Mouse (Mus musculus) brain, adult 2 months (tissue): ENCODE measurements around the gene Nudt8.

Source experiments
- DNase-seq: peaks from one replicate; pipeline ENCODE4 v3.0.0; 2011; ENCODE audit warnings: low read depth, low spot score

The Nudt8 gene

DNA sequence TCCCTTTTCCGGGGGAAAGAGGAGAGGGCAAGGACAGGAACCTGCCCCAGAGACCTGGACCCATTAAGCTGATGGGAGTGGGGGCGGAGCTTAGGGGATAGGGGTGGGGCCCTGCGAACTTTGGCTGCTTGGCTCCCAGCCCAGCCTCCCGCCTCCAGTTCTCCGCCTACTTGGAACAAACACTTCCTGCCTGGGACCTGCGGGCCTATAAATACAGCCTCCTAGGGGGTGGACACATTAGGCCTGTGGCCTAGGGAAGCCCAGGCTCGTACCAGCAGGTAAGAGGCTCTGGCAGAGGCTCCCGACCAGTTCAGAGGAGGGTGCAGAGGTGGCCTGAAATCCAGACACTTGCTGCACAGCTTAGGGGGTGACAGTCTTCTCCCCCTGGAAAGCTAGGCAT, 14.0 kb upstream of the Nudt8 start, which contains the start of gene Acy3:
Gene Acy3 (plus strand): TSS at position 237 of the 400 bp plus-strand sequence.
- DNase-seq: peak; percentile 54

DNA sequence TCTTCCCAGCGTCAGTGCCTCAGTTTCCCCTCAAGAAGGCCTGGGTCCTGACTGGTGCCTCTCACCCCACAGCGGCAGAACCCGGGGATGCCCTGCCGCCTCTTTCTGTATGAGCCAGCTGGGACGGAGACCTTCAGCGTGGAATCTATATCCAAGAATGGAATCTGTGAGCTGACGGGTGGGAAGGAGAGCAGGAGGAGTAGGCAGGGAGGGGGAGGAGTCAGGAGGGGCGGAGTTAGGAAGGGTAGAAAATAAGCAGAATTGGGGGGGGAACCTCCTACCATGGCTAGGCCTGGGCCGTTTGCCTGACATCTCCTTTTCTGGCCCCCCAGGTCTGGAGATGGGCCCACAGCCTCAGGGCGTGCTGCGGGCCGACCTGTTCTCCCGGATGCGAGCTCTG, 12.3 kb upstream of the Nudt8 start:
- DNase-seq: no peak

DNA sequence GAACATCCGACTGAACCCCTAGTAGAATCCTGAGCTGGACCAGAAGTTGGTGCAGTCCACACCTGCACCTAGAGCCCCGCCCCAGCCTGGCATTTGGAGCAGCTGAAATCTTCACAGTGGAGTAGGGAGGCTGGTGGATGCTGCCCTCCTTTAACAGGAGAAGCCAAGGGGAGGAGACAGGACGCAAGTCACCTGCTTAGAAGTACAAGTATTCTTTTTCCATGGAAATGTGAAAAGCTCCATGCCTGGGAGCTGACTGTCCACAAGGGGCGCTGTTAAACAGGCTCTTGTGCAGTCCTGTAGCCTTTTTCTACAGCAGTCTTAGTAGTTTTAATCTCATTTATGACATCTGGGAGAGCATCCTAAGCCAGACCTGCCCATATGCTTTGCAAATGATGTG, 11.6 kb upstream of the Nudt8 start:
- no peak for DNase-seq

DNA sequence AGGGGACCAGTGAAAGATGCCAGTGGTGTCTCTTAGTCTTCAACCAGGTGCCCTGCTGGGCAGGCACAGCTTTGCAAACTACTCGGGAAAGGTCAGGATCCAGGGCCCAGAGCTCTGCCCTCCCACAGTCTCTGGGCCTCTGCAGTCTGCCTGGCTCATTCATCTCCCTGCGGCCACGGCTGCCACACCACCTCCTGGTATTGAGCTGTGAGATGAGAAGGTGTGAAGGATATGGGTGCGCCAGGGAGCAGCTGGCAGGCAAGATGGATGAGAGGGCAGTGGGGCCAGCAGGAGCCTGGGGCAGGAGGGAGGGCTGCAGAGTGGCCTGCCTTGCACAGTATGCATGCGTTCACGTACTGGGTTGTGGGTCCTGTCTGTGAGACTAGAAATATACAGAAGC, 9.6 kb upstream of the Nudt8 start:
- no peak for DNase-seq

DNA sequence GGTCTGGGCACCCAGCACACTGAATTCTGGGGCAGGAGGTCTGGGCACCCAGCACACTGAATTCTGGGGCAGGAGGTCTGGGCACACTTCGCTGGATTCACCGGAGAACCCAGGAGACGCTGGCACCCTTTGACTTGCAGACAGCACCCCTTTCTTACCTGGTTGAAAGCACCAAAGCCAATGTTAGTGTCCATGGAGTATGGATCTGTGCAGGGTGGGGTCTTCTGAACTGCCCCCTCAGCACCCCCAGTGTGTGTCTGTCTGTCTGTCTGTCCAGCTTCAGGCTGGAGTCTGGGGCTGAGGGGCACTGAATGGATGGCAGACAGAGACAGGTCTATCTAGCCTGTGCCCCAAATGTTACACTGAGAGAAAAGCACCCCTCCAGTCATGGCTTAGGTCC, 8.8 kb upstream of the Nudt8 start:
- no peak for DNase-seq

DNA sequence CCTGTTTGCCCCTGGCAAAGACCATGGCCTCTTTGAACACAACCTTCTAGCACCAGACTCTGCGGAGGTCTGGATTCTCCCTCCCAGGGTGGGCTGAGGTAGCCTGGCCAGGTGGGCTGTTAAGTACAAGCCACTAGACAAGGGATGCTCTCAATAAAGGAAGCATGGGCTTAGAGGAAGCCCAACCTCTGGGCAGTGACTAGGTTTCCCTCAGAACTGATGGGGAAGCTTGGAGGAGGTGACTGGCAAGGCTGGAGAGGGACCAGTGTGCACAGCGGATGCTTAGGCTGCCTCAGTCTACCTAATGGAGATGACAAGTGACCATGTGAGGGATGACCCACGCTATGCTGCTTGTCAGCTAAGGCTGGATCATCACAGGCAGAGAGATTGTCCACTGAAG, 8.4 kb upstream of the Nudt8 start:
- DNase-seq: no peak

DNA sequence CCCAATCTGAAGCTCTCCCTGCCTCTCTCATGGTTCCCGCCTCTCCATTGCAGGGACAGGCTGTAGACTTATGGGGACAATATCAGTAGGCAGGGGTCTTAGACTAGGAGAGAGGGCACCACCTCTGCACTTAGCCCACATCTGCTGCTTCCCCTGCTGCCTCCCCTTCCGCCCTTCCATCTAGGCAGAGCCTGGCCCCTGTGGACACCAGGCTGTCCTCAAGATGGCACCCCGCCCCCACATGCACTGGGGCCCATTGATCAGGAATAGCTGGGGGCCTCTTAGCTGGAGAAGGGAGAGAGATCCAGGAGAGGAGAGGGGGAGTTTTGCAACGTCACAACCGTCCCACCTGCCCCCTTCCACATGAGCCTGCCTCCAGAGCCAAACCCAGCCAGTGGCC, 8.0 kb upstream of the Nudt8 start, which contains the start of gene Tbx10:
Gene Tbx10 (plus strand): TSS at position 337 of the 400 bp plus-strand sequence.
- no peak for DNase-seq

DNA sequence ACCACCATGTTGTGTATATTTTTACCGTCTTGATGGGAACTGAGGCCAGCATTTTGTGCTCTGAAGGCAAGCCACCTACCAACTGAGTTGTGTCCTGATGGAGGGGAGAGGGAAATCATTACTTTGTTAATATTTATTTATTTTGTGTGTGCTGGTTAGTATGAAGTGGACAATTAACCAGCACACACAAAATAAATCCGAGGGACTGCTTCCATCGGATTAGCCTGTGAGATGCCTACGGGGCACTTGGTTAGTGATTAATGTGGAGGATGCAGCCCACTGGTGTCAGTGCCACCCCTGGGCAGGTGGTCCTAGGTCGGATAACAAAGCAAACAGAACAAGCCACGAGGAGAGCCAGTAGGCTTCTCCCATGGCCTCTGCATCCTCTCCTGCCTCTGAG, 5.4 kb upstream of the Nudt8 start:
- no peak for DNase-seq

DNA sequence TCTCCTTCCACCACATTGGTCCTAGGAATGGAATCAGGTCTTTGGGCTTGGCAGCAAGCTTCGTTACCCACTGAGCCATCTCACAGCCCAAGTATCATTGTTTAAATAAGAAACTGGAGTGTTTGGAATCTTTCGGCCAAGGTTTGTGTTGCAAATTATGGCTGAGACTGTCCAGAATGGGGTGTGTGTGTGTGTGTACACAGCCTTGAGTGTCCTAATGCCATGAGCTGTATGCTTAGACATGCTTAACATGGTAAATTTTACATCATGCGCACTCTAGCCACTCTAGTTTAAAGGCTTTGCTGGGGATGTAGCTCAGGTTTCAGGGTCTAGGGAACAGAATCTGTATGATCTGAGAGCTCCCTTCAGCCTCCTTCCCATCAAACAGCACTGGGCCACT, 4.9 kb upstream of the Nudt8 start:
- no peak for DNase-seq

DNA sequence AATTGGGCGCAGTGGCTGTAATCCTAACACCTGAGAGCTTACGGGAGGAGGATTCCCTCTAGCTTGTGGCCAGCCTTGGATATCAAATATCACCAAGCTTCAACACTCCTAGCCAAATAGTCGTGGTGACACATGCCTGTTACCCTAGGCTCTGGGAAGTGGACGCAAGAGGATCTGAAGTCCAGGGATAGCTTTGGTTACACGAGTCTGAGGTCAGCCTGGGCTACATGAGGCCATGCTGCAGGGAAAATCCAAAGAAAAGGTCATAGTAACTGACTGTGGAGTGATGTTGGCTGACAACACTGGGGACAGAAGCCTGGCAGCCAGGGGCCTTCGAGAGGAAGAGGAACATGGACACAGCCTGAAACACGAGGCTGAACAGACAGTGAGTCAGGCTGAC, 4.3 kb upstream of the Nudt8 start:
- DNase-seq: no peak

DNA sequence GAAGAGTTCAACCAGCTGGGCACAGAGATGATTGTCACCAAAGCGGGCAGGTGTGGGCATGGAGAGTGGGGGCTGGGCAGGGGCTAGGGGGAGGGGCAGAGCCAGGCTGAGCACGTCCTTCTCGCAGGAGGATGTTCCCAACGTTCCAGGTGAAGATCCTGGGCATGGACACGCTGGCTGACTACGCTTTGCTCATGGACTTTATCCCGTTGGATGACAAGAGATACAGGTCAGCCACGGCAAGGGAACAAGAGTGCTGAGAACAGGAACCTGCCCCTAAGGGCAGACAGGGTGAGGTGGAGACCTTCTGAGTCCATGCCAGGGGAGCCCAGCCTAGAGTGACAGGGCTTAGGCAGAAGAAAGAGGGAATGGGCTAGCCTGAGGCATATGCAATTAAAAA, 3.6 kb upstream of the Nudt8 start:
- no peak for DNase-seq

DNA sequence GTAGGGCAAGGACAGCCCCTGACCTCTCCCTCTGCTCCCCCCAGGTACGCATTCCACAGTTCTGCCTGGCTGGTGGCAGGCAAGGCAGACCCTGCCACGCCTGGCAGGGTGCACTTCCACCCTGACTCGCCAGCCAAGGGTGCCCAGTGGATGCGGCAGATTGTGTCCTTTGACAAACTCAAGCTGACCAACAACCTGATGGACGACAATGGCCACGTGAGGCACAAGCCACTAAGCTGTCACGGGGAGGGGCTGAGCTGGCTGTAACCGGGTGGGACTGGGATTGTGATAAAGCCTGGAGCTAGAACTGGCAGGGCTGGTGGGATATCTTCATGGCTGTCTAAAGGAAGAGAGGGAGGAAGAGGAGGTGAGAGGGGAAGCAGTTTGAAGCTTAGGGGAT, 3.1 kb upstream of the Nudt8 start:
- no peak for DNase-seq

DNA sequence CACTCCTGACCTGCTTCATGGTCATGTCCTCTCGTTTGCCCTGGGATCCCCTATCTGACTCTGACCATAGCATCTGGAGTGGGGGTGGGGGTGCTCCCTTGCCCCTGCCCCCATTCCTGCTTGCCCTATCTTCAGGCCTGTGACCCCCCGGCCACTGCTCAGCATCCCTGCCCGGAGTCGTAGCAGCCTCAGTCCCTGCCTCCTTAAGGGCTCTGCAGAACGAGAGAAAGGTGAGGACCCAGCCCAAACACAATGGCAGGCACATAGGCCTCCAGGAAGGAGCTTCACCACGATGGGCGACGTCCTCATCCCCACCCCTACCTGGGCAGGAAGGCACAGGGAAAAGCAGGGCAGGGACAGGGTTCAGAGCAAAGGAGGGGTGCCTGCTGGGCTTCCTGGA, 2.0 kb upstream of the Nudt8 start:
- no peak for DNase-seq

DNA sequence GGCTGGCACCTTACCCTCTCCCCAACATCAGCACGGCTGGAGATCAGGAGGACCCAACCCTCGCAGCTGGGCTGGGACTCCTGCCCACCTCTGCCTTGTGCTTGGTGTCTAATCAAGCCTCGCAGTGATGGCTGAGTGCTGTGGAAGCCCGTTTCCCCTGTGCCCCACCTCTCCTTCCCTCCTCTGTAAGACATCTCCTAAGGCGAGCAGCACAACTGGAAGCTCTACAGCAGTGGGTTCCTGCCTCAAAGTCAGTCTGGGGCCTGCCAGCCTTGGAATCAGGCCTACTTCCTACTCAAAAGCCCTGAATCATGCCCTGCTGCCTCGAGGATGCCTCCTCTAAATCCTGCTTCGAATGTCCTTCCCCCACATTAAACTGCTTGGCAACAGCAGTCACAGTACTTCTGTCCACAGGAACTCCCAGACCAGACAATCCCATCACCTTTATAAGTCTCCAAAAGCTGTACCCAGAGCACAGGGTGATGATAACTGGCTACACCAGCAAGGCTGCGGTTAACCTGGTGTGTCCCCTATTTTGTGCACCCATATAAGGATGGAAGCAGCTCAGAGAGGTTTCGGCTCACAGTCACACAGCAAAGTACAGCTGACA, 1.2 kb upstream of the Nudt8 start:
- peak; percentile 20 for DNase-seq

DNA sequence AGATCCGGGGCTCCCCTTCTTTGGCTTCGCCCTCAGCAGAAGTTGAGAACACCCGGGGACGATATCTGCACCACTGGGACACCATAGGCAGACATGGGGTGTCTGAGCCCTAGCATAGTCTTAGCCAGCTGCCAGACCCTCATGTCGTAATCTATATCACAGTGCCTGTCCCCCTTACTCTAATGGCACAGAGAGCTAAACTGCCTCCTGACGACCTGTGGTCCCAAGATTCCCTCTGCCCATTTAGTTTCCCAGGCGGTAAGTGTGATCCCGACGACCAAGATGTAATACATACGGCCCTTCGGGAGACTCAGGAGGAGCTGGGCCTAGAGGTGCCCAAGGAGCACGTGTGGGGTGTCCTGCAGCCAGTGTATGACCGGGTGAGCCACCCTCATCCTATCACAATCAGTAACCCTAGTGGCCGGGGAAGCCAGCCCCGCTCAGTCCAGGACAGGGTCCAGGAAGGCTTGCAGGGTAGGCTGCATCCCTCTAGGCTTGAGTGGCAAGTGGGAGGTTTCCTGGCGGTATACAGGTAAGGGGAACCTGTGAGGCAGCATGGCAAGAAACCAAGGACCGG, 657 bp downstream of the Nudt8 start:
- DNase-seq: no peak

DNA sequence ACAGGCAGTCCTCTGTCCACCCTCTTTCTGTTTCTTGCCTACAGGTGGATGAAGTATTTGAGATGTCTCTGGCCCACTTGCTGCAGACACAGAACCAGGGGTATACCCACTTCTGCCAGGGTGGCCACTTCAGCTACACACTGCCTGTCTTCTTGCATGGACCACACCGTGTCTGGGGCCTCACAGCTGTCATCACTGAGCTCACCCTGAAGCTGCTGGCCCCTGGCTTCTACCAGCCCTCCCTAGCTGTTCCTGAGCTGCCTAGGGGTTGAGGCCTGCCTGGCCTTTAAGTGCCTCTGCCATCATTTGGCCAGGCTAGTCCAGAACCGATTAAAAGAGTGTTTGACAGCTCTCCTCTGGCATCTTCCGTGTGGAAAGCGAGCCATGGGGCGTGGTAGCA, 1.4 kb downstream of the Nudt8 start:
- no peak for DNase-seq

DNA sequence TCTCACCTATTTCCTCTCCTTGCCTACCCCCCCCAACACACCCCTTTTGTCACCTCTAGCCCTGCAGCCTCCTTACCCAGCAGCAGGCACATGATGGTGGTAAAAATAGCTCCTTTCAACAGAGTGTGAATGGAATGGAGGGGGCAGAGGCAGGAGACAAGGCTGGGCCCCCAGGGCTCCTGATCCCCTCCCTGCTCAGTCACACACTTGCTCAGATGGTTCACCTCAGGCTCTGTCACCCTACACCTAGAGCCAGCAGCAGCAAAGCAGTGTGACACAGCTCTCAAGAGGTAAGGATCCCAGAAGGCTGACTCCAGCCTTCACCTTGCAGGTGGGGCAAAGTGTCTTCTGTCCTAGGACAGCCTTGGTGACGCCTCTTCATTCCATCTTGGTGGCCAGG, 2.7 kb downstream of the Nudt8 start, which contains the start of gene Doc2g:
Gene Doc2g (plus strand): TSS at position 202 of the 400 bp plus-strand sequence.
- DNase-seq: peak; percentile 44

DNA sequence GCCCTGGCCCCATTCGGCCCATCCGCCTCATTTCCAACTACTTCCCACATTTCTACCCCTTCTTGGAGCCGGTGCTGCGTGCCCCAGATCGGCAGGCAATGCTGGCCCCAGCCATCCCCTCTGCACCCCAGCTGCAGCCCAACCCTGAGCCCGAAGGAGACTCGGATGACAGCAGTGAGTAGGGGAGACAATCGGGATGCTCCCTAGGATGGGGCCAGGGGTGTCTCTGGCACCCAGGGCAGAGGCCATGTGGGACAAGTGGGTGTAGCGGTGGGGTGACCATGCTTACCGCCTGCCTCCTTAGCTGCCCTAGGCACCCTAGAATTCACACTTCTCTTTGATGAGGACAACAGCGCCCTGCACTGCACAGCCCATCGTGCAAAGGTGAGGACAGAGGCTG, 3.3 kb downstream of the Nudt8 start:
- DNase-seq: no peak

DNA sequence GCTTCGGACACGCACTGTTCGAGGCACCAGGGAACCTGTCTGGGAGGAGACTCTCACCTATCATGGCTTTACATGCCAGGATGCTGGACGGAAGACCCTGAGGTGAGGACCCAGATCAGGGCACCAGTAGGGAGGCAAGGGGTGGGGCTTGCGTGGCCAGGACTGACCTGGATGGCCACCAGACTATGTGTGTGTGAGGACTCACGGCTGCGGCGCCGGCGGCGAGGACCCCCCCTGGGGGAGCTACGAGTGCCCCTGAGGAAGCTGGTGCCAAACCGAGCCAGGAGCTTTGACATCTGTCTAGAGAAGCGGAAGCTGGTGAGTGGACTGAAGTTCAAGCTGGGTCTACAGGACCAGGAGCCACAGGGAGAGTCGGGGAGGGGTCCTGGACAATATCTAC, 4.0 kb downstream of the Nudt8 start:
- no peak for DNase-seq

DNA sequence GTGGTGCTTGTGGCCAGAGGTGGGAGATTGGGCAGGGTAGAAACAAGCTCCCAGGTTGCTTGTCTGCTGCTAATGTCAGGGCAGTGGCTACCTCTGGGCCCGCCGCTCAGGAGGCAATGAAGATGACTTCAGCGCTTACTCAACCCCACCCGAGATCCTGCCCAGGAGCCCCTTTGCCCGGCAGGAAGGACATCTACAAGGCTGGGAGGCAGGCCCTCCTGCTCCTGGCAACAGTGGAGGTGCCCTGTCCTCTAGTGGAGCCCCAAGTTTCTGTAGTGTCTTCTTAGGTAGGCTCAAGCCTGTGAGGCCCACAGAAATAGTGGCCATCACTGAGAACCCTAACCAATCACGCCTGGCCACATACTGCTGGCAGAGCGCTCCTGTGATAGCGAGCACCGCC, 4.7 kb downstream of the Nudt8 start:
- no peak for DNase-seq

DNA sequence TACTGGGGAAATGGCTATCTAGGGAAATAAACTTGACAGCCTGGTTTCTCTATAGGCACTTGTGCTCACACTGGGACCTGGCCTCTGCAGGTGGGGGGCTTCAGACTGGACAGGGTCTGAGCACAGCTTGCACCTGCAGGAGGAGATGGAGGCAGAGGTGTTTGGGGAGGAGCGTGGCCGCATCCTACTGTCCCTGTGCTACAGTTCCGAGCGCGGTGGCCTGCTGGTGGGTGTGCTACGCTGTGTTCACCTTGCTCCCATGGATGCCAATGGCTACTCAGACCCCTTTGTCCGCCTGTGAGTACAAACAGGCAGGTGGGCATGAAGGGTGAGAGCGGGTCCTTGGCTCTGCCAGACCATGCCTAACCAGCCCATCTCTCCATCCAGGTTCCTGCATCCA, 5.6 kb downstream of the Nudt8 start:
- DNase-seq: no peak

DNA sequence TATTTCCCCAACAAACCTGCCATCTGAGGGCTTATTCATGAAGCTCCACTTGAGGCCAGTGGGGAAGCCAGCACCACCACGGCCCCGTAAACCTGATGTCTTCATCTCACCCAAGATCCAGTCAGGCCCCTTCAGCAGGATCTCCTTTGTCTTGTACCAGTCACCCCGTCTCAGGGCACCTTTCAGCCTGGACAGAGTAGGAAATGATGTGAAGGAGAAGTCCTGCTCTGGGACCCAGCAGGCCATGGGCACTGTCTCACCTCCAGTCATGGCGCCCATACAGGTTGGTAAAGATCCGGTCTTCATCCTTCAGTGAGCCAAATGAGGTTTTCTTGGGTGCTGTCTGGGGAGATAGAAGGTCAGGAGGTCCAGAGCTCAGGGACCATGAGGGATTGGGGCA, 10.7 kb downstream of the Nudt8 start:
- DNase-seq: no peak

DNA sequence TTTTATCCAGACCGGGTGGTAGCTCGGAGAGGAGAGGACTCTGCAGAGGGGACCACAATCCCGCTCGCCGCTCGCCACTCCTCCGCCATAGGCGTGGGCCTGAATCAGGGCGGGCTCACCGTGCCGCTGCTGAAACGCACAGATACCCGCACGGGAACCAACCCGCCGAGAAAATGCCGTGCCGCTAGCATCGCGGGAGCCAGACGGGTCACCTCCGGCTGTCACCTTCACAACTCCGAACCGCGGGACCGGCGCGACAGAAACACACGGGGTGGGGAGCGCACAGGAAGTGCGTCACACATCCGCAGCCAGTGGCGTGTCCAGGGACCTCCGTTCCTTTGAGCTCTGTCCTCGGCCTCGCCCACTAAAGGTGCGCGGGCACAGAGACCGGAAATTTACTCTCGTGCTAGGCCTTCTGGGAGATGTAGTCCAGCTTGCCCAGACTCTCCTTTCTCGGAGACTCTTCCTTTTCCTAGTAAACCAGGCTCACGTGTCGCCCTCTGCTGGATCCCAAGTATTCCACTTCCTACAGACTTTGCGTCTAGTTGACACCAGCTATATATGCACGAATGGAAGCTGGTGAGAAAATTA, 12.1 kb downstream of the Nudt8 start, which contains the start of gene Ndufv1:
Gene Ndufv1 (minus strand): TSS at position 375 of the 591 bp plus-strand sequence.
- peak; percentile 100 for DNase-seq
